Mouse (Mus musculus): ENCODE measurements around the gene Adk. TPM values are rescaled to one million over a fixed set of nuclear protein-coding genes. Genes with fewer than 3 reads are reported as not detected.

Gene Adk
- polyA plus RNA-seq, 1 experiment: 65.5 TPM

DNA sequence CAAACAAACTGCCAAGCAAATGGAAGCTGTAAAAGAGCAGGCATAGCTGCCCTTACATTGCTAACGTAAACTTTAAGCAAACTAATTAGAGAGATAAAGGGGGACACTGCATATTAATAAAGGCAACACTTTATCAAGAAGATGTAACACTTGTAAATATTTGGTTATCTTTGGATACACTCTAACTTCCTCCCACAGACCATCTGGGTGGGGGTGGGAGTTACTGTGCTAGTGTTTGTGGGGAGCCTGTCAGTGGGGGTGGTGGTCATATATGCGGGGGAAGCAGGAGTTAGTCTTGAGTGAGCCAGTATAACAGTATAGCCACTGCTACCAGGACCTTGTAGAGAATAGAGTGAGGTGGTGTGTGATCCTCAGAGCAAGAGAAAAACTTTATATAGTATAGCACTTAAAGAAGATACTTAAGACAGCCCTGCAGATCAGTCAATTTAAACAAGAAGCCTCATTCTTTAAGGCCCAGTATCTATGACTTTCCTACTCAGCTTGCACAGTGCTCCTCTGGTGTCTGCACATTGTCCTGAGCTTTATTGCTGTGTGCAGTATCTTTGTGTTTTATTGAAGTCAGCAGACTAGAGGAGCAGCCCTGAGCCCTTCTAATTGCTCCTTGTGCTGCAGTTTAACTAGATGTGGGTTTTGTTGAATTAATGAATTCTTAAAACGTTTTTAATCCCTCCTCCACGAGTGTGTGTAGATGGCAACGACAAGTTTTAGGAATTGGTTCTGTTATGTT, 10.6 kb downstream of the Adk start:
- WGBS: 37% methylated on average over 5 of the region's 5 CpGs
- no peak for DNase-seq (ENCODE audit: low read depth, low spot score)

DNA sequence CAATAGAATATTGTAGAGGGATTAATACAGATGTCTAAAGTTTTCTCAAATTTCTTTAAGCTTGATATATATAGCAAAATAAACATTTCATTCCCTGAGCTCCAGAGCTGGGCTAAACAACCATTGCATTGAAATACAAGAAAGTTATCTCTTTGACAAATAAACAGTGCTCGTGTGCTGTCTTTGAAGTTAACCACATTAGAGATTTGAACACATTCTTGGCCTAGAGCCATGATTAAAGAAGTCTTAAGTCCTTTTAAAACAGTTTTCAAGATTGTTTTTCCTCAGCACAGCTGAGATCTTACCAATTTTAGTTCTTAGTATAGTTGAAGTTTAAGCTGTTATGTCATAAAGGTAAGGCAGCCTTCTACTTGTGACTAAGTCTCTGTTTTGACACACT, 11.9 kb downstream of the Adk start:
- no peak for DNase-seq (ENCODE audit: low read depth, low spot score)
- WGBS: 18% methylated on average over 1 of the region's 1 CpGs

DNA sequence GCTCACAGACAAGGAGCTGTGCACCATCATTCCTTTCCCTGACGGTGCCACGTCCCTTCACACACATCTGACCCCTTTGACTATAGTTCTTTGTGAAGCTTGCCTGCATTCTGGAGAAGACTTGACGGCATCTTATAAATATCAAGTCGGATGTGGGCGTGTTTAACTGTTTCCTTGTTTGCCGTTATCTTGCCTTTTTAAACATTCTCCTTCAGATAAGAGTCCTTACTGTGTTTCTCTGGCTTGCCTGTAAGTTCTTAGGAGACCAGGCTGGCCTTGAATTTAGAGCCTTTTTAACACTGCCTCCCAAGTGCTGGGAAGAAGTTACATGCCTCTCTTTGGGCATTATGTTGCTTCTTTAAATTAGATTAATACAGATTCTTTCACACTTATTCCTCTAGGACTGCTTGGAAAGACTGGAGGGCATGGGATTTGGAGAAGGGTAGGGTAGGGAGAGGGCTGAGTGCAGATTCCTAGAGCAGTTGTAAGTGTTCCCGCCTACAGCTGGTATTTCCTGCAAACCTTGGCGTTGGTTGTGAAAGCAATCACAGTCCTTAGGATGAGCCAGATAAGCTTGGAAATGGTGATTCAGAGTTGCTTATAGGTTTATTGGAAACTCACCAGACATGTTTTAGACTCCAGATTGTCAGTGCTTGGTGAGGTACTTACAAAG, 13.3 kb downstream of the Adk start:
- DNase-seq (ENCODE audit: low read depth, low spot score): no peak
- WGBS: 24% methylated on average over 8 of the region's 8 CpGs

DNA sequence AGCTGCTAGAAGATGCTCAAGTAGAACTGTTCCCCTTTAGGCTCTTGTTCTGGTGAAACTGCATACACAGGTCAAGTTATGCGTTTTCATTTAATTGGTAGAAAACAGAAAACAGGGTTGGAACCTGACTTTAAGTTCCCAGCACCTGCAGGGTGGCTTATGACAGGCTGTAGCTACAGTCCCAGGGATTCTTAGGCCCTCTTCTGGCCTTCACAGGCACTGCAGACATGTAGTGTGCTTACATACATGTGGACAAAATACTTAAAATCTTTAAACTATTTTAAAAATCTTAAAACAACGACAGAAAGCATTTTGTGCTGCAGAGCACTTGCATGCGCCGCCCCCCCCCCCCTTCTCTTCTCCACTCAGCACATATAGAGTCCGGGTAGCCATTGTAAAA, 17.2 kb downstream of the Adk start:
- 88% methylated on average over 5 of the region's 5 CpGs for WGBS
- DNase-seq (ENCODE audit: low read depth, low spot score): no peak

DNA sequence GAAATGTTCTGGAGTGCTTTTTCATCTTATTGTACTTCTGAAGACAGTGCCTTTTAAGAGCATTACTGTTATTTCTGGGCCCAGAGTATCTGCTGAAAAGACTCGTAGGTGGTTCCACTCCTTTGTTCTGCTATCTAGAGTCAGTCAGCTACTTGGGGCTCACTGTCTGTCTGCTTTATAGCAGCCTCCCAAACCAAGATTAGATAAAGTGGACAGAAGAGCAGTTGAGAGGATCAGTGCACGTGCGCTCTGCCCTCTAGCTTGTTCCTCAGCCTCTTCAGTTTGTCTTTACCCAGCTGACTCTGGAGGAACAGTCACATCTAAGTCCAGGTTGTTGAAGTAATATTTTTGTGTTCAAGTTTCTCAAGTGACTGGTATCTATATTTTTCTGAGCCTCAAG, 21.6 kb downstream of the Adk start:
- 58% methylated on average over 3 of the region's 3 CpGs for WGBS
- no peak for DNase-seq (ENCODE audit: low read depth, low spot score)

DNA sequence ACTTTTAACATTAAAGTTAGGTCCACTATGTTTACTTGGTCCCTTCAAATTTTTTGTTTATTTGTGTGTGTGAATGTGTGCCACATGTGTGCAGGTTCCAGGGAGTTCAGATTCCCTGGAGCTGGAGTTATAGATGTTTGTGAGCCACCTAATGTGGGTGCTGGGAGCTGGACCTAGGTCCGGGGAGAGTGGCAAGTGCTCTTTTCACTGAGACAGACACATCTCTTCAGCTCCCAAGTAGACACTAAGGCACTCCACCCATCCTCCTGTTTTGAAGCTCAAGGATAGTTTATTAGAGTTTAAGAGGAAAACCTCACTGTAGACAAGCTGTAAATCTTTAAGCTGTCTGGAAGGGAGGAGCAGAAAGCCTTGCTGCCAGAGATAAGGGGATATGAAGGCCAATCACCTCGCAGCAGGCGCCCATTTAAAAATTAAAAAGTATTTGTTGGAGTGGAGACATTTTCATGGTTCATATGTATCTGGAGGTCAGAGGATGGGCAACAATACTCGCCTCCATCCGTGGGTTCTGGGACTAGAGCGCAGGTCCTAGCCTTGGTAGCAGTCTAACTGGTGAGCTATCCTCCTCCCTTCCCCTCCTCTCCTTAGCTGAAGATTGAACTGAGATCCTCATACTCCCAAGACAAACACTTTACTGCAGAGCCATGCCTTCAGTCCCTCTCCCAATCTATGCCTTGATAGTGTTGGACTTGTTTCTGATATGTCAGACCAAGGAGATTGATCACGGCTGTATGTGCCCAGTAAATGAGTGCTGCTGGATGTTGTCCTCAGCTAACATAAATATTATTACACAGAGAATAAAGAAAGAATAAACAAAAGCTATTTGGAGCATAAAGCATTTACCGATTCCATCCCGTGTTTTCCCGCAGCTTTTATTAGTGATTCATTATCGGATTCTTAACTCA, 22.3 kb downstream of the Adk start:
- WGBS: 19% methylated on average over 11 of the region's 11 CpGs

DNA sequence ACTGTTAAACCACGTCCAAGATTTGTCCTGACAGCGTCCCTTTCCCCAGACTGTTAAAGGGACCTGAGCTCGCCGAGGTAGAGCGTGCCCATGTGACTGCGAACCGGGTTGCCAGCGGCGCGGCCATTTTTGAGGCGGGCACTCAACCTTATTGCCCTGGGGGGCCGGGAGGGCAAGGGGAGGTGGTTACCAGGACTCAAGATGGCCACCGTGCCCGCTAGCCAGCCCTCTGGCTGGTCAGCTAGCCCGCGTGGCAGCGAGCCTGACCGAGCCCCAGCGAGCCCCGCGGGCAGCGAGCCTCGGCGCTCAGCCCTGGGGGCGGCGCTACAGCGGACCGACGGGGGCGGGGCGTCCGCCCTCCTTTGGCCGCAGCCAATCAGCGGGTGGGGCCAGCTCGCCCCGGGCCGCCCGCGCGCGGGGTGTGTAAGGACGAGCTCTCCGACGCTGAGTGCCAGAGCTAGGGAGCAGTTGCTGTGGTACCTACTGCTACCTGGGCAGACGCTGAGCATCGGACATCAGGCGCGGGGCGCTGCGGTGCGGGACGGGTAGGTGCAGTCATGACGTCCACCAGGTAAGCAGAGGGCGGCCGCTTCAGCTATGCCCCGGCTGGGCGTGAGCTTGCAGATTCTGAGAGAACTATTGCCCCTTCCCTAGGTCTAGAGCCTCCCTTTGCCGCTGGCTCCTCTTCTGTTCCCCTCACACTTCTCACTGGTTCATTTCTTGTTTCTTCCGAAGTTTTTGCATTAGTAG, 23.6 kb downstream of the Adk start:
- no peak for DNase-seq (ENCODE audit: low read depth, low spot score)
- WGBS: under 1% methylated on average over 59 of the region's 59 CpGs

More for the DNA sequence above, 22.3 kb downstream of the Adk start:
- no peak for DNase-seq (ENCODE audit: low read depth, low spot score)

DNA sequence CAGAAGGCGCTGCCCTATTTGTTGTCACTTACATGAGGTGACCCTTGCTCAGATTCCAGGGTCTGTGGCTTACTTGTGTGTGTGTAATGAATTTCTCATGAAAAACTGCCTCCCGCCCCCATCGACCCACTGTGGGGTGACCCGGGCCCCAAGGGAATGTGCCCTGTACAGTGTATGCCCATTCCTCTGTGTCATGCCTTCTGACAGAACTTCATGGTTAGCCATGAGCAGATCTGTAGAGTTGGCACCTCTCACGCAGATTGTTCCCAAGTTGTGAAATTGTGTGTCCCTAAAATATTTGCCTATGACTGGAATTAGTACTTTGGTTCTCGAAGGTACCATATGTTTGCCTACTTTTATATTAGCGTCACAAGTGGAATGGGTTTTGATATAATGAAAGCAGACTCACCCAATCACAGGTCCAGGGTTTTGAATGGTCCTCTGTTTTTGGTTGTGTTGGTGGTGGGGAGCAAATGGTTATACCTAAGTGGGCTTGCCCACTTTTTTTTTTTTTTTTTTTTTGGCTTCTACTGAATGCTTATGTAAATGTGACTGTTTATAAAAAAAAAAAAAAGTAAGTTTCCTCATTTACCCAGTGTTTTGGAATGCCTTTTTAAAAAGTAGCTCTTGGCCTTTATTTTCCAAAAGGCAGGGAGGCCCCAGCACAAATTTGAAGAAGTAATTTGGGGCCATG, 24.3 kb downstream of the Adk start:
- 9% methylated on average over 7 of the region's 7 CpGs for WGBS
- no peak for DNase-seq (ENCODE audit: low read depth, low spot score)

DNA sequence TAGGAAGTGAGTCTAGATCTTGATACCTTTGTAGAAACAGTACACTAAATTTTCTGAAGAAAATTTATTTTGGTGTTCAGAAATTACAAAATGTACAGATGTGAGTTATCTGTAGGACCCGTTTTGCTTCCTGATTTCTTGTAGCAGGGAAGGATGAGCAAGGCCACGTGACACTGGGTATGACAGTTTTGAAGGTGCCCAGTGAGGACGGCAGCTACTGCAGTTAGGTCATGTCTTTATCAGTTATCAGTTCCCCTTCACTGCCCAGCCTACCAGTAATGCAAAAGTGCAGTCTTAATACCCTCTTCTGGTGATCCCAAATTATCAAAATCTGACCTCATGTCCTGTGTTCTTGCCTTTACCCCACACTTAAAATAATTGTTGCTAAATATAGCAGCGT, 25.6 kb downstream of the Adk start:
- WGBS: 75% methylated on average over 4 of the region's 4 CpGs
- DNase-seq (ENCODE audit: low read depth, low spot score): no peak

DNA sequence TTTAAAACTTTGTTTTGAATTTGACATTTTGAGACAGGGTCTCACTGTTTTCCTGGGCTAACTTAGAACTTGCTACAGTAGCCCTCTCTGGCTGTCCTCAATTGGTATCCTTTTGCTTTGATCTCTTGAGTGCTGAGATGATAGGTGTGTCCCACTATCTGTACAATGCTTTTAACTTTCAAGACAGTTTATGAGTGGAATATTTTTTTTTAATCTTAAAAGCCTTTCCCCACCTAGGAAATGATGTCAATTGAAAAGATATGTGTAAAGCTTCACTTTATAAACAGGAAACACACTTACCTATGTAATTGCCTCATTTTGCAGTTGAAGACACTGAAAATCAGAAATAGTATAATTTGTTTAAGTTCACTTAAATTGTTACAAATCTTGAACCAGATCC, 26.1 kb downstream of the Adk start:
- no peak for DNase-seq (ENCODE audit: low read depth, low spot score)

DNA sequence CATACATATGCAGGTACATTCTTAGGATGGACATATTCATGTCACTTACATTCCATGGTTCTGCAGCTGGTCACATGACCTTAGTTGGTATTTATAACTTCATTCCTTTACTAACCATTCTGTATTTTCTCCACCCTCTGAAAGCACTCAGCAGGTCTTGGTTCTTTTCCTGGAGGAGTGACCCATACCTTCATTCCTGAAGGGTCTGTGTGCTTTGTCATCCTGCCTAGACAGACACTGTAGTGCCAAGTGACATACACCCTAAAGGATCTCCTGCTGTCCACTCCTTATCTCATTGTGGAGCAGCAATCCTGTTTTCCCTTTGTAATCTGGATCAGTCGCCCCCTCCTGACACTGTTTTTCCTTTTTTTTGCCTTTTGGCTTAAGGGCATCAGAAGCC, 30.4 kb downstream of the Adk start:
- DNase-seq (ENCODE audit: low read depth, low spot score): no peak
- WGBS: 52% methylated on average over 1 of the region's 1 CpGs

DNA sequence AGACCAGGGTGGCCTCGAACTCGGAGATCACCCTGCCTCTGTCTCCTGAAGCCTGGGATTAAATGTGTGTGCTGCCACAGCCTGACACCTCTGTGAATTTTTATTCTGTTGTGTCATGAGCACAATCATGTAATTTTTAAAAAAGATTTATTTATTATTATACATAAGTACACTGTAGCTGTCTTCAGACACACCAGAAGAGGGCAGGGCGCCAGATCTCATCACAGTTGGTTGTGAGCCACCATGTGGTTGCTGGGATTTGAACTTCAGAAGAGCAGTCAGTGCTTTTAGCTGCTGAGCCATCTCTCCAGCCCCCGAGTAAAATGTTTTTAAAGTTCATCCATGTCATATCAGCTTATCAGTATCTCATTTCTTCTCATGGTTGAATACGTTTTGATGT, 33.3 kb downstream of the Adk start:
- WGBS: 80% methylated on average over 5 of the region's 5 CpGs
- DNase-seq (ENCODE audit: low read depth, low spot score): no peak

DNA sequence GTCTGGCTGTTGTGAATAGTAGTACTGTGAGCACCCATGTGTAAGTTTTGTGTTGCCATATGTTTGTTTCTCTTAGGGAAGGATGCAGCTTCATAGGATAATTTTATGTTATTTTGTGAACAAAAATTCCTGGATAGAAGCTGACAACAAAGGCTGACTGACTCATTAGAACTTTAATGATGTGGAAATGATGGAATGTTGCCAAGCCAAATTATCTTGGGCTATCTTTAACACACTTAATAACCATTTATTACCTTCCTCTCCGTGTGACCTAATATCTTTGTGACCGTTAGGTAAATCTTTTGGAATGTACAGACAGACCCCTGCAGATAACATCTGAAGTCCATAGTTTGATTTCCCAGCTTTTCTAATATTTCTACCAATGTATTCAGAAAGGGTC, 33.7 kb downstream of the Adk start:
- WGBS: 31% methylated on average over 2 of the region's 2 CpGs

DNA sequence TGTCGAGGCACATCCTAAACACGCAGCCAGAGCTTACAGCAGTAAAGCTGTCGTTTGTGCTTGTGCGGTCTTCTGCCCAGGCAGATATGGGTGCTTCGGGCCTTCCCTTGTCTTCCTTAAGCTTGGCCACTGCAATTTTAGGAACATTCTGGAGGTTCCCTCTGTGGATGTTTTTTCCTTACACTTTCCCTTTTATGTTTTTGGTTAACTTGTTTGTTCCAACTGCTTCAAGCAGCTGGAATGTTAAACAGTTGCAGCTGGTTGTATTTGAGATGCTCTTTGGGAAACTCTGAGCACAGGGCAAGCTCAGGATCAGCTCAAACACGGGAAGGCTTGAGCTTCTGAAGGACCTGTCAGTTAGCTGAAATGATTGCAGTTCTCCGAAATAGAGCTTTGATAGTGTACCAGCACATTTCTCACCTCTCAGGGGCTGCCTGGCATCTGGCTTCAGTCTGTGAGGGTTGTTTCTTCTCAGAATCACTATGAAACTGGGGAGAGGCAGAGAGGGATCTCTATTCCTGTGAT, 34.5 kb downstream of the Adk start:
- WGBS: 29% methylated on average over 7 of the region's 7 CpGs

More for the DNA sequence above, 33.7 kb downstream of the Adk start:
- no peak for DNase-seq (ENCODE audit: low read depth, low spot score)

DNA sequence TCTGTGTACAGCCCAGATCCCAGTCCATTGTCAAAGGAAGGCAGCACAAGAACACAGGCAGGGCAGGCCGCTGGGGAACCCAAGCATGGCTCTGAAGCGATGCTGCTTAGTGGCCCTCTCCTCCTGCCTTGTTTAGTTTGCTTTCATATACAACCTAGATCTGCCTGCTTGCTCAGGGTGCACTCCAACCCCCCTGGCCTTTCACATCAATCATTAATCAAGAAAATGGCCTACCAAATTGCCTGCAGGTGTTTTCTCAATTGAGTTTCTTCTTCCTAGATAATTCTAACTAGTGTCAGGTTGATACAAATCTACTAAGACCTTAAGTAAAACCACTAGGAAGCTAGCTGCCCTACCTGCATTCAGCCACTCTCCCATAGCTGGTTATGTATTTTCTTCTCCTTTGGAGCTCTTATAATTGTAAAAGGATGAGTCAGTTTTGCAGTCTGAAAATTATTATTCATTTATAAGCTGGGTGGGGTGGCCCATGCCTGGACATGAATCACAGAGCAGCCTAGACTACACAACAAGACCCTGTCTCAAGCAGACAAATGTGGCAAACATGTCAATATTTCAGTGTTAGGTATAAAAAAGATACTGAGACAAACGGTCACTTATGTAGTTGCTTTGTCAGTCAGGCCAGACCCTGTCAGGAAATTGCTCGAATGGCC, 35.2 kb downstream of the Adk start:
- no peak for DNase-seq (ENCODE audit: low read depth, low spot score)
- 30% methylated on average over 4 of the region's 4 CpGs for WGBS

More for the DNA sequence above, 34.5 kb downstream of the Adk start:
- DNase-seq (ENCODE audit: low read depth, low spot score): no peak

DNA sequence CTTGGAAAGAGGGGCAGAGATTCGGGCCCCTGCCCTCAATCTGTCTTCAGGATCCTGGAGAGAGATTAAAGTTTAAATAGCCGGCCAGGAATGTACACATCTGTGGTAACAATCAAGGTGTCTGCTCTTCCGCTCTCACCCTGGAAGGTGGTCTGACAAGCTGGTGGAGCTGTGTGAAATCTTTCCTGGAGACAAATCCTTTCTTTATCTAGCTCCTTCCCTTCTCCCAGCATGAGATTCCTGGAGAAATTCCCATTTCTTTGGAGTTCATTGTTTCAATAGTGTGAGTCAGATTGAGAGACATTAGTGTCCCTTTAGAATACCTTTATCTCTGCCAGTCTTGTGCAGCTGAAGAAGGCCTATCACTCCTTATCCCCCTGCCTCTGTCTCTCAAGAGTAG, 36.4 kb downstream of the Adk start:
- WGBS: 62% methylated on average over 3 of the region's 3 CpGs
- DNase-seq (ENCODE audit: low read depth, low spot score): no peak

DNA sequence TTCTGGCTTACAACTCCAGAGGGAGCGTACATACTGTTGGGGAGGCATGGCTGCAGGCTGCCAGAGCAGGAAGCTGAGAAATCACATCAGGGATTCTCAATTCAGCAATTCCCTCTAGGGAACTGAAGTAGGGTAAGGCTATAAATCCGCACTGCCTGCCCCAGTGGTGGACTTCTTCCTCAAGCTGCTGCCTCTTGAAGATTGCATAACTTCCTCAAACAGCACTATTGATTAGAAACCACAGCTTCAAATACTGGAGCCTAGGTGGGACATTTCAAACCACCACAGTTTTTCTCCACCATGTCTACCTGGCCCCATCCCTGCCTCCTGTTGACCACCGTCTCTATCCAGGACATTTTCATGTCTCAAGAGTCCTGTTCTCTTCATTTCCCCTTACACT, 38.0 kb downstream of the Adk start:
- 18% methylated on average over 3 of the region's 3 CpGs for WGBS

DNA sequence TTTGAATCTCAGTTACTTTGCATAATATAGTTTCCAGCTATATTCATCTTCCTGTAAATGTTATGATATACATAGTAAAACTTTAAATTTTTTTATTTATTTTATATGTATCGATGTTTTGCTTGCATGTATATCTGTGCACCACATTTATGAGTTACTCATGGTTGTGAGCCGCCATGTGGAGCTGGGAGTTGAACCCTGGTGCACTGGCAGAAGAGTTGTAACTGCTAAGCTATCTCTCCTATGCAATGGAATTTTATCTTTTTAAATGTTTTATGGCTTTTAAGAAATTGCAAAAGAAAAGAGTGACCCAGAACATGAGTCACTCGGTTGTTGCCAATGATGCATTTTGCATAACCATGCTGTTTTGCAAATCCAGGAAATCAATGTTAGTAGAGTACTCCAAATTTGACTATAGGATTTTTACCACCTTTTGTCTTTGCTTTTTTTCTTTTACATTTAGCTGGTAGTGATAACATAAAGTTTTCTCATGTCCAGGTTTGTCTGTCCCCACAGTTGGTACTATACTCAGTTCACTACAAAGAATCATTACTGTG, 38.6 kb downstream of the Adk start:
- 26% methylated on average over 3 of the region's 3 CpGs for WGBS

More for the DNA sequence above, 38.0 kb downstream of the Adk start:
- no peak for DNase-seq (ENCODE audit: low read depth, low spot score)

More for the DNA sequence above, 38.6 kb downstream of the Adk start:
- no peak for DNase-seq (ENCODE audit: low read depth, low spot score)
